Mouse (Mus musculus): Measurements from ENCODE around the gene Mup13. TPM values are rescaled to one million over a fixed set of nuclear protein-coding genes. Genes with fewer than 3 reads are reported as not detected.
"Not testable (repeated sequence)": the region's sequence is repeated elsewhere in the genome, so short reads cannot be mapped to it uniquely, and the experiment has no call there.

Mup13 gene
- not detected in 2 replicates for polyA plus RNA-seq (2011; ENCODE audit: insufficient read depth, insufficient read length, low read depth, missing spikeins)

- H3K36me3 ChIP-seq (ENCODE audit: control insufficient read depth, insufficient read depth, low read length, poor library complexity, severe bottlenecking); H3K27me3 ChIP-seq (ENCODE audit: control insufficient read depth, insufficient read depth, low read length, poor library complexity, severe bottlenecking); H3K4me3 ChIP-seq (ENCODE audit: low read depth, low read length); H3K27ac ChIP-seq (ENCODE audit: insufficient read depth, low read length); H3K9me3 ChIP-seq (replicated peaks; ENCODE audit: control insufficient read depth, insufficient read depth, low read length, poor library complexity, severe bottlenecking); H3K4me1 ChIP-seq (ENCODE audit: control insufficient read depth, insufficient read depth, low read length); H3K9ac ChIP-seq (ENCODE audit: low read depth, poor library complexity, severe bottlenecking): not testable (repeated sequence)
Observed at GRCm38 (mm10) chr4:61228186-61228585, at the start of gene Mup13. TSS of gene Mup13 (minus strand) at chr4:61228286.

Other genes starting within 250 kb of the Mup13 start
- gene Mup14, start 75.7 kb upstream of the Mup13 start, polyA plus RNA-seq (2011; ENCODE audit: insufficient read depth, insufficient read length, low read depth, missing spikeins), result not detected in 2 replicates
- gene Mup15, start 211.5 kb upstream of the Mup13 start, polyA plus RNA-seq (2011; ENCODE audit: insufficient read depth, insufficient read length, low read depth, missing spikeins), result not detected in 2 replicates